9 mouse cellular contexts compared by ENCODE assay signal in the genomic region with DNA sequence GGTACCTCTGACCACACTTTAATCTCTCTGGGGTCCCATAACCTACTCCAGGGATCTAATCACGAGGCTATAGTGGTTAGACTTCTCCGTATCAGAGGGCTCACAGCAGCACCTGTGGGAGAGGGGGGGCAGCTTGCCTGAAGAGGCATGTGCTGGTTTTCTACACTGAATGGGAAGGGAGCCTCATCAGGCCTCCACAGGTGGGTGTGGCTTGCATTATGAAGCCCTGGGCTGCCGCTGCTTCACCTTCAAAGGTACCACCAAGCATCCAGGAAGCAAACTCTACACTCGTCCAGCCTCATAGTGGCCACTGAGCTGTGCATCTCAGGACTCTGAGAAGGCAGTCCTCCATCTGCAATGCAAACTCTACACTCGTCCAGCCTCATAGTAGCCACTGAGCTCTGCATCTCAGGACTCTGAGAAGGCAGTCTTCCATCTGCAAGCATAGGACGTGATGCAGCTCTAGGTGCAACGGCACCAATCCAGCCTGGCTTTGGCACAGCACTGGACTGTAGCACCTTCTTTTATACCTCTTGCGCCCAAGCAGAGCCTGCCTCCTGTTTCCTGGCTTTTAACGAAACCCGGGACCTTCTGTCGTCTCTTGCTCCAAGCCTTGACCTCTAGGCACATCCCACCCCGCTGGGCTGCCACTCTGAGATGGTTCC.
DNase-seq lines count a peak whose midpoint lies in the region; ATAC-seq lines count a peak whose summit lies in the region.
"Had no signal": no experiment of that assay in that cellular context is flagged by ENCODE, and none has a peak within 500 bp of the region (broad histone marks: within the 10 kb centered on the region; RNA-seq: fewer than 3 reads in every experiment).

No protein-coding gene starts in this region.

- H3K4me3 ChIP-seq in hindbrain, embryonic 10.5 days: peak overlapping the region; percentile 34
- H3K4me3 ChIP-seq in hindbrain, embryonic 14.5 days (replicated peaks; ENCODE audit: low read length): no peak overlapping the region
- no peak overlapping the region for H3K4me3 ChIP-seq in embryonic facial prominence, embryonic 15.5 days (replicated peaks)
- H3K4me3 ChIP-seq in intestine, embryonic 16.5 days (ENCODE audit: low read length): no peak overlapping the region
- H3K4me3 ChIP-seq in neural tube, embryonic 13.5 days: no peak overlapping the region
- H3K4me3 ChIP-seq: left cerebral cortex, adult 2 months had no signal

- DNase-seq in hindbrain, embryonic 10.5 days (ENCODE audit: low spot score): no peak
- DNase-seq in hindbrain, embryonic 14.5 days (ENCODE audit: low spot score): no peak
- no peak for DNase-seq in left cerebral cortex, postnatal 25 days (ENCODE audit: low spot score in 2 of 2)
- DNase-seq in frontal cortex, postnatal 25 days (ENCODE audit: low spot score in 2 of 2): no peak
- DNase-seq in cerebellum, adult 9-10 months: no peak

- H3K4me1 ChIP-seq in hindbrain, embryonic 10.5 days (replicated peaks): peaks cover 84% of the 10 kb centered on the region
- peaks cover 18% of the 10 kb centered on the region; the same call in 1 of the 2 replicates for H3K4me1 ChIP-seq in hindbrain, embryonic 14.5 days (replicated peaks; ENCODE audit: control insufficient read depth, insufficient read depth, low read length)
- peaks cover 45% of the 10 kb centered on the region for H3K4me1 ChIP-seq in embryonic facial prominence, embryonic 15.5 days
- peaks cover 48% of the 10 kb centered on the region for H3K4me1 ChIP-seq in intestine, embryonic 16.5 days (ENCODE audit: control insufficient read depth, insufficient read depth, low read length)
- H3K4me1 ChIP-seq in neural tube, embryonic 13.5 days (replicated peaks): peaks cover 52% of the 10 kb centered on the region

- H3K9me3 ChIP-seq in hindbrain, embryonic 10.5 days: no peaks in the 10 kb centered on the region
- no peaks in the 10 kb centered on the region for H3K9me3 ChIP-seq in hindbrain, embryonic 14.5 days (ENCODE audit: control insufficient read depth, low read length)
- H3K9me3 ChIP-seq in embryonic facial prominence, embryonic 15.5 days (replicated peaks): no peaks in the 10 kb centered on the region
- H3K9me3 ChIP-seq in intestine, embryonic 16.5 days (ENCODE audit: control insufficient read depth, low read length): no peaks in the 10 kb centered on the region
- H3K9me3 ChIP-seq in neural tube, embryonic 13.5 days: no peaks in the 10 kb centered on the region

- intact Hi-C loops in left cerebral cortex, postnatal 25 days (cut with DNase I): no loop called here

- H3K27ac ChIP-seq in hindbrain, embryonic 10.5 days: peak overlapping the region; percentile 89
- no peak overlapping the region for H3K27ac ChIP-seq in hindbrain, embryonic 14.5 days
- H3K27ac ChIP-seq in embryonic facial prominence, embryonic 15.5 days (replicated peaks): peak overlapping the region; percentile 82
- peak overlapping the region; percentile 82 for H3K27ac ChIP-seq in intestine, embryonic 16.5 days (ENCODE audit: low read length)
- H3K27ac ChIP-seq in neural tube, embryonic 13.5 days (replicated peaks): peak overlapping the region; percentile 79
- H3K27ac ChIP-seq: left cerebral cortex, adult 2 months had no signal

- WGBS in hindbrain, embryonic 10.5 days: 11% methylated on average over 12 of the region's 12 CpGs
- WGBS in hindbrain, embryonic 14.5 days: 16% methylated on average over 12 of the region's 12 CpGs
- 43% methylated on average over 12 of the region's 12 CpGs for WGBS in embryonic facial prominence, embryonic 15.5 days
- WGBS in intestine, embryonic 16.5 days: 53% methylated on average over 12 of the region's 12 CpGs
- 9% methylated on average over 12 of the region's 12 CpGs for WGBS in neural tube, embryonic 13.5 days

- H3K36me3 ChIP-seq in hindbrain, embryonic 10.5 days: no peaks in the 10 kb centered on the region
- no peaks in the 10 kb centered on the region for H3K36me3 ChIP-seq in hindbrain, embryonic 14.5 days (replicated peaks; ENCODE audit: control insufficient read depth, insufficient read depth)
- H3K36me3 ChIP-seq in embryonic facial prominence, embryonic 15.5 days: no peaks in the 10 kb centered on the region
- no peaks in the 10 kb centered on the region for H3K36me3 ChIP-seq in intestine, embryonic 16.5 days (ENCODE audit: control insufficient read depth, insufficient read depth, low read length)
- H3K36me3 ChIP-seq in neural tube, embryonic 13.5 days: no peaks in the 10 kb centered on the region

- ATAC-seq in hindbrain, embryonic 14.5 days (ENCODE audit: low FRiP score): no peak
- no peak for ATAC-seq in embryonic facial prominence, embryonic 15.5 days (ENCODE audit: insufficient number of reproducible peaks, low FRiP score, low TSS enrichment, low read depth)
- ATAC-seq in intestine, embryonic 16.5 days: peak; percentile 32
- ATAC-seq in neural tube, embryonic 13.5 days (ENCODE audit: low read depth): 0 out of 2 replicates have a peak, but pooled peaks have one; percentile 29

- peaks cover 22% of the 10 kb centered on the region for H3K27me3 ChIP-seq in hindbrain, embryonic 10.5 days (ENCODE audit: insufficient read depth, poor library complexity, severe bottlenecking)
- peaks cover 5% of the 10 kb centered on the region; the same call in 1 of the 2 replicates for H3K27me3 ChIP-seq in hindbrain, embryonic 14.5 days (ENCODE audit: control insufficient read depth, insufficient read depth, low read length)
- no peaks in the 10 kb centered on the region for H3K27me3 ChIP-seq in embryonic facial prominence, embryonic 15.5 days
- H3K27me3 ChIP-seq in intestine, embryonic 16.5 days (replicated peaks; ENCODE audit: control insufficient read depth, insufficient read depth, low read length): no peaks in the 10 kb centered on the region
- H3K27me3 ChIP-seq in neural tube, embryonic 13.5 days: no peaks in the 10 kb centered on the region; the same call in 1 of the 2 replicates

- H3K9ac ChIP-seq in hindbrain, embryonic 14.5 days: no peak overlapping the region
- H3K9ac ChIP-seq in embryonic facial prominence, embryonic 15.5 days: no peak overlapping the region
- H3K9ac ChIP-seq in intestine, embryonic 16.5 days (ENCODE audit: low read depth, low read length): 0 out of 2 replicates have a peak overlapping the region, but pooled peaks have one; percentile 11
- peak overlapping the region; percentile 26; the same call in 1 of the 2 replicates for H3K9ac ChIP-seq in neural tube, embryonic 13.5 days

- no peak overlapping the region for H3K4me2 ChIP-seq in hindbrain, embryonic 14.5 days (replicated peaks)
- no peak overlapping the region for H3K4me2 ChIP-seq in embryonic facial prominence, embryonic 15.5 days (replicated peaks)
- no peak overlapping the region for H3K4me2 ChIP-seq in intestine, embryonic 16.5 days (ENCODE audit: low read depth, low read length)
- no peak overlapping the region for H3K4me2 ChIP-seq in neural tube, embryonic 13.5 days

Comparison
In these comparisons a context has a peak if more than half of its experiments do, and no peak if none do; other contexts are left out.
1. ATAC-seq: peak in intestine, embryonic 16.5 days (single experiment) and neural tube, embryonic 13.5 days (single experiment); none in hindbrain, embryonic 14.5 days (single experiment) and embryonic facial prominence, embryonic 15.5 days (single experiment).
2. H3K9ac ChIP-seq: peak in intestine, embryonic 16.5 days (single experiment) and neural tube, embryonic 13.5 days (single experiment); none in hindbrain, embryonic 14.5 days (single experiment) and embryonic facial prominence, embryonic 15.5 days (single experiment).